Mouse (Mus musculus) MEL (cell line): Measurements from ENCODE around the gene Nkx2-3. TPM values are rescaled to one million over a fixed set of nuclear protein-coding genes. Genes with fewer than 3 reads are reported as not detected.

Source experiments
- DNase-seq: peaks from one replicate; pipeline ENCODE4 v3.0.0; 2011; ENCODE audit warnings: low read depth, low spot score
- H3K27ac ChIP-seq: 2 replicates; pipeline ENCODE4 v1.5.1; 2012; ENCODE audit warnings: low read depth, mild to moderate bottlenecking, control low read depth, low read length, moderate library complexity; ENCODE audit not compliant: control insufficient read depth
- H3K27me3 ChIP-seq, 2 experiments: fragments of 150-350 bp in 1 of 2; sonication (generic) in 1 of 2; 2 replicates each; pipeline ENCODE4 v1.6.1; 2012; ENCODE audit warnings: low read length in 2 of 2, mild to moderate bottlenecking in 2 of 2, improper control_type of control experiment in 1 of 2, moderate library complexity in 1 of 2; ENCODE audit not compliant: insufficient read depth in 2 of 2, control insufficient read depth in 1 of 2
- H3K36me3 ChIP-seq, 2 experiments: 2 replicates each; pipeline ENCODE4 v1.6.1; 2012 to 2014; ENCODE audit warnings: low read length in 2 of 2, improper control_type of control experiment in 1 of 2, inconsistent platforms in 1 of 2, mild to moderate bottlenecking in 1 of 2; ENCODE audit not compliant: insufficient read depth in 2 of 2, control insufficient read depth in 1 of 2
- H3K4me1 ChIP-seq, 2 experiments: fragments of 150-350 bp in 1 of 2; sonication (generic) in 1 of 2; 2 replicates each; pipeline ENCODE4 v1.6.1; 2012; ENCODE audit warnings: low read length in 2 of 2, improper control_type of control experiment in 1 of 2, mild to moderate bottlenecking in 1 of 2; ENCODE audit not compliant: insufficient read depth in 2 of 2, control insufficient read depth in 1 of 2
- H3K4me3 ChIP-seq, 2 experiments: fragments of 150-350 bp in 1 of 2; sonication (generic) in 1 of 2; 2 replicates each; pipeline ENCODE4 v1.5.1; 2012; ENCODE audit warnings: low read depth in 2 of 2, low read length in 2 of 2, mild to moderate bottlenecking in 2 of 2, moderate library complexity in 2 of 2, control low read depth in 1 of 2, improper control_type of control experiment in 1 of 2; ENCODE audit not compliant: control insufficient read depth in 1 of 2, insufficient read depth in 1 of 2
- H3K79me2 ChIP-seq: 2 replicates; pipeline ENCODE4 v1.6.1; 2012; ENCODE audit warnings: mild to moderate bottlenecking, low read length, moderate library complexity; ENCODE audit not compliant: control insufficient read depth, poor library complexity, insufficient read depth
- H3K9ac ChIP-seq: 2 replicates; pipeline ENCODE4 v1.6.1; 2012; ENCODE audit warnings: low read depth, mild to moderate bottlenecking, control low read depth, low read length, moderate library complexity; ENCODE audit not compliant: control insufficient read depth, poor library complexity, severe bottlenecking
- H3K9me3 ChIP-seq: fragments of 150-350 bp; sonication (generic); replicated peaks from 2 replicates; pipeline ENCODE4 v1.6.1; 2012; ENCODE audit warnings: mild to moderate bottlenecking, low read length, improper control_type of control experiment, moderate library complexity; ENCODE audit not compliant: insufficient read depth
- BHLHE40 ChIP-seq: IDR thresholded peaks from 2 replicates; pipeline ENCODE4 v1.6.1; 2012; ENCODE audit warnings: low read depth, mild to moderate bottlenecking, inconsistent platforms, low read length, improper control_type of control experiment, borderline replicate concordance
- CHD2 ChIP-seq: IDR thresholded peaks from 2 replicates; pipeline ENCODE4 v1.6.1; 2011; ENCODE audit warnings: low read length, improper control_type of control experiment
- CTCF ChIP-seq, 3 experiments: IDR thresholded peaks in 2 of 3; conservative IDR thresholded peaks in 1 of 3; 2 replicates each; pipeline ENCODE4 v1.5.1; 2011 to 2012; ENCODE audit warnings: low read length in 3 of 3, low read depth in 2 of 3, mild to moderate bottlenecking in 2 of 3, improper control_type of control experiment in 1 of 3, inconsistent platforms in 1 of 3, mixed read lengths in 1 of 3, moderate library complexity in 1 of 3; ENCODE audit not compliant: control insufficient read depth in 1 of 3, insufficient read depth in 1 of 3, poor library complexity in 1 of 3, severe bottlenecking in 1 of 3
- ETS1 ChIP-seq: IDR thresholded peaks from 2 replicates; pipeline ENCODE4 v1.6.1; 2012; ENCODE audit warnings: low read depth, mild to moderate bottlenecking, inconsistent platforms, low read length, improper control_type of control experiment, moderate library complexity
- GABPA ChIP-seq: IDR thresholded peaks from 2 replicates; pipeline ENCODE4 v1.6.1; 2012; ENCODE audit warnings: low read depth, mild to moderate bottlenecking, inconsistent platforms, low read length, improper control_type of control experiment, moderate library complexity
- GATA1 ChIP-seq: IDR thresholded peaks from 2 replicates; pipeline ENCODE4 v1.6.1; 2011; ENCODE audit warnings: low read depth, low read length, improper control_type of control experiment
- HCFC1 ChIP-seq: IDR thresholded peaks from 2 replicates; pipeline ENCODE4 v1.6.1; 2012; ENCODE audit warnings: low read depth, mild to moderate bottlenecking, inconsistent platforms, low read length, improper control_type of control experiment, moderate library complexity
- JUND ChIP-seq: IDR thresholded peaks from 2 replicates; pipeline ENCODE4 v1.6.1; 2011; ENCODE audit warnings: low read depth, mild to moderate bottlenecking, improper control_type of control experiment, low read length
- MAX ChIP-seq: IDR thresholded peaks from 2 replicates; pipeline ENCODE4 v1.6.1; 2011; ENCODE audit warnings: low read length, improper control_type of control experiment
- MEF2A ChIP-seq: IDR thresholded peaks from 2 replicates; pipeline ENCODE4 v1.6.1; 2014; ENCODE audit warnings: low read depth, mild to moderate bottlenecking, inconsistent platforms, low read length, improper control_type of control experiment; ENCODE audit not compliant: poor library complexity, insufficient replicate concordance, severe bottlenecking; ENCODE audit errors: extremely low read depth
- MYB ChIP-seq: IDR thresholded peaks from 2 replicates; pipeline ENCODE4 v1.6.1; 2011; ENCODE audit warnings: mild to moderate bottlenecking, low read depth, low read length, improper control_type of control experiment
- RAD21 ChIP-seq: IDR thresholded peaks from 2 replicates; pipeline ENCODE4 v1.6.1; 2011; ENCODE audit warnings: mild to moderate bottlenecking, low read depth, low read length, improper control_type of control experiment
- SIN3A ChIP-seq: IDR thresholded peaks from 2 replicates; pipeline ENCODE4 v1.6.1; 2012; ENCODE audit warnings: low read length, improper control_type of control experiment, inconsistent platforms
- SMC3 ChIP-seq: IDR thresholded peaks from 2 replicates; pipeline ENCODE4 v1.6.1; 2011; ENCODE audit warnings: low read depth, low read length, improper control_type of control experiment
- TBP ChIP-seq: IDR thresholded peaks from 2 replicates; pipeline ENCODE4 v1.8.0; 2011; ENCODE audit warnings: low read depth, low read length, improper control_type of control experiment
- TCF12 ChIP-seq: IDR thresholded peaks from 2 replicates; pipeline ENCODE4 v1.6.1; 2014; ENCODE audit warnings: low read depth, mild to moderate bottlenecking, inconsistent platforms, low read length, improper control_type of control experiment, moderate library complexity
- ZC3H11A ChIP-seq: IDR thresholded peaks from 2 replicates; pipeline ENCODE4 v1.6.1; 2012; ENCODE audit warnings: low read depth, mild to moderate bottlenecking, inconsistent platforms, low read length, improper control_type of control experiment
- ZKSCAN1 ChIP-seq: IDR thresholded peaks from 2 replicates; pipeline ENCODE4 v1.6.1; 2012; ENCODE audit warnings: low read depth, mild to moderate bottlenecking, inconsistent platforms, low read length, improper control_type of control experiment, moderate library complexity
- ZNF384 ChIP-seq: IDR thresholded peaks from 2 replicates; pipeline ENCODE4 v1.6.1; 2012; ENCODE audit warnings: low read depth, mild to moderate bottlenecking, inconsistent platforms, low read length, improper control_type of control experiment
- polyA plus RNA-seq, 2 experiments: library from polyadenylated mRNA; stranded (reverse) in 1 of 2; unstranded in 1 of 2; fragments of >175 nt in 1 of 2; fragments of >200 nt in 1 of 2; gene quantifications; 2 replicates each; pipeline versions ENCODE4 v1.2.1 to v1.2.4; 2012; ENCODE audit warnings: low replicate concordance in 2 of 2, low read depth in 1 of 2; ENCODE audit not compliant: insufficient read length in 2 of 2, insufficient read depth in 1 of 2, missing spikeins in 1 of 2
- total RNA-seq: library from RNA; depleted of rRNA; stranded (reverse); fragments of 300-350 nt; gene quantifications from 2 replicates; pipeline ENCODE4 v1.2.3, GENCODE M21; 2012

Nkx2-3 gene
- total and polyA plus RNA-seq, 3 experiments, result not detected

DNA sequence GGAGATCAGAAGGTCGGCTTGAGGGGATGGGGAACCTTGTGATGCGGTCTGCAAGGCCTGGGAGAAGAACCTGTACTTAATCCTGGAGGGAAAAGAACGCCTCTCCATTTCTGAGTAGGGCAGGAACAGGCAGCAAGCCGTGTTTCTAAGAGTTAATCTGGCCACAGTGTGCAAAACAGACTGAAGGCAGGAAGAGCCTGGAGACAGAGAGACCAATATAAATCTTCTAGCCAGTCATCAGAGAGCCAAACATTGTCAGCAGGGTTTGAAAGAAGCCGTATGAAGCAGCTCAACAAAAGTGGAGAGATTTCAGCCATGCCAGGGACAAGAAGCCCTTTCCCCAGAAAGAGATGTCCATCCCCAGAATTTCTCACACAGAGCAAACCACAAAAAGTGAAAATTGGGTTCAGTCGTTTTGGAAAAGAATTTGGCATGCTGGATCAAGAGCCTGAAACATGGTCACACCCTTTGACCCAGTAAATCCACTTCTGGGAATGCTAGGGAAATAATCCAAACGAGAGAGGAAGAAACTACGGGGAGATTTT is 39.2 kb downstream of the Nkx2-3 start:
- TF ChIP-seq MEF2A, result no peak
- TF ChIP-seq SIN3A, result no peak
- TF ChIP-seq ETS1, result no peak
- H3K36me3 ChIP-seq, result no peaks in the 10 kb centered on the region
- H3K4me1 ChIP-seq, result 0 out of 4 replicates have a peak, but pooled peaks cover 0 to 5% of the 10 kb centered on the region in 2 experiments
- no peaks in the 10 kb centered on the region for H3K79me2 ChIP-seq
- H3K4me3 ChIP-seq, result no peak overlapping the region
- H3K27ac ChIP-seq, result no peak overlapping the region
- no peak for DNase-seq
- no peak overlapping the region for H3K9ac ChIP-seq
- H3K9me3 ChIP-seq, result no peaks in the 10 kb centered on the region
- no peaks in the 10 kb centered on the region; a peak in 2 of 4 replicates for H3K27me3 ChIP-seq

DNA sequence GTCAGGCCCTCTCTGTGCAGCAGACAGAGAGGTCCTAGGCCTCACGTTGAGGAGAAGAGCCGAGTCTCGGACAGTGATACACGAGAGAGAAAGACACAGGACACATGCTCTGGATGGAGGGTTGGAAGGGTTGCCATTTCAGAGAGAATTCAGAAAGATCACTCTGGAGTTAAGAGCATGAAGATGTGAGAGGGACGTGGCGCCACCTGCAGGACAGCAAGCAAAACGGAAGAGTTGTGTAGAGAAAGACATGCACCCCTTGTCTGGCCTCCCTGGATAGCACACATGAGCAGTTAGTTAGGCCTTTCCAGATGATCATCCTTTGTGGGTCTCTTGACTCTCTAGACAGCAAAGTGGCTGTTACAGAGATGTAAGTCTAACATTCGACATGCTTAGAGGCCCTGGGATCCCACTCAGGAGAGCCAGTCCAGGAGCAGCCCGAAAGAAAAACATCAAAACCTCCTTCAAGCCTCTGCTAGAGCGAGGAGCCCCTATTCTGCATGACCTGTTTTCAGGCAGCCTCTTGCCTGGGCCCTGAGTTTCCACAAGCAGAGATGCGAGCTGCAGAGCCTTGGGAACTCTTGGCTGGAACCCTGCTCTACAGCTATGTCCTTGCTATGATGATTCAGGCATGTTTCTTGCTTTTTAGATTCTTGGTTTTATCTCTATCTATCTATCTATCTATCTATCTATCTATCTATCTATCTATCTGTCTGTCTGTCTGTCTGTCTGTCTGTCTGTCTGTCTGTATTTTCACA is 43.8 kb downstream of the Nkx2-3 start:
- Histone ChIP-seq H3K27me3 (no peaks in the 10 kb centered on the region; a peak in 1 of 4 replicates), H3K36me3 (no peaks in the 10 kb centered on the region), H3K4me3 (no peak overlapping the region), H3K79me2 (no peaks in the 10 kb centered on the region), H3K9me3 (no peaks in the 10 kb centered on the region), H3K27ac (no peak overlapping the region), H3K9ac (no peak overlapping the region), H3K4me1 (0 out of 4 replicates have a peak, but pooled peaks cover 0 to 2% of the 10 kb centered on the region in 2 experiments)
- DNase-seq, result peak; percentile 92
- TF ChIP-seq TCF12 (peak; percentile 27; the same call in 1 of the 2 replicates), CHD2 (no peak), ZNF384 (no peak), SIN3A (peak; percentile 57; the same call in 1 of the 2 replicates), JUND (peak; percentile 34; the same call in 1 of the 2 replicates), ZKSCAN1 (no peak), SMC3 (peak; percentile 99), HCFC1 (0 out of 2 replicates have a peak, but pooled peaks have one; percentile 27), GABPA (no peak), ZC3H11A (peak; percentile 88), CTCF (IDR thresholded peaks at IDR 0.05 in 2 of 3, conservative IDR thresholded peaks at IDR 0.05 in 1 of 3; ENCODE audit: control insufficient read depth in 1 of 3, insufficient read depth in 1 of 3, low read depth in 2 of 3, low read length in 3 of 3, poor library complexity in 1 of 3, severe bottlenecking in 1 of 3) (peak; percentile 92 to 99 (median 92)), MAX (no peak), BHLHE40 (0 out of 2 replicates have a peak, but pooled peaks have one; percentile 22), RAD21 (peak; percentile 96), TBP (0 out of 2 replicates have a peak, but pooled peaks have one; percentile 18), MYB (no peak), GATA1 (0 out of 2 replicates have a peak, but pooled peaks have one; percentile 23)
- TF ChIP-seq, all 39 proteins: peak for 11
